Mouse (Mus musculus): ENCODE measurements around the gene Fads1.

DNA sequence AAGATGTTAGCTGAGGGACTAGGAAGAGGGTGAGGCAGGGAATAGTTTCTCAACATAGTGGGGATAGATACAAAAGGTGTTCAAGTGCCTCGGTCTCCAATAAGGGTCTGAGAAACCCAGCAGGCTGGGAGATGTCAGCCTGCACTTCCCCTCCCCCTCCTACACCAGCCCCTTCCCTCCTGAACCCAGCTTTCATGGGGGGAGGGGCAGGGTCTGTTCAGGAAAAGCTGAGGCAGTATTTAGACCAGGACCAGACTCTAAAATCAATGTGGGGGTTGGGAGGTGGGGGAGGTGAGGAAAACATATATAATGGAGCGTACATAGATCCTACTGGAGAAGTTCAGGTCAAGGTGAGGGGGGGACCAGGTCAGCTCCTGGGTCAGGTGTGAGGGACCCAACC, 56.7 kb downstream of the Fads1 start:
- TF ChIP-seq CTCF (IDR thresholded peaks at IDR 0.05; ENCODE audit: low read depth, low read length) (no peak), POLR2A (IDR thresholded peaks at IDR 0.05; ENCODE audit: insufficient read depth, low read length) (no peak), EP300 (IDR thresholded peaks at IDR 0.05; ENCODE audit: insufficient read depth, low read depth, low read length) (no peak)

Data from ES-Bruce4 (cell line).